9 mouse cellular contexts compared by ENCODE assay signal in genomic region chr12:72821589-72821988, GRCm38 (mm10).
A peak's percentile ranks its signal among the peaks of the same experiment; 100 is the strongest.
DNase-seq lines count a peak whose midpoint lies in the region; ATAC-seq and TF ChIP-seq lines count a peak whose summit lies in the region.
"Had no signal": no experiment of that assay in that cellular context is flagged by ENCODE, and none has a peak within 500 bp of the region (broad histone marks: within the 10 kb centered on the region; RNA-seq: fewer than 3 reads in every experiment).

No protein-coding gene starts in this region.

- no peak overlapping the region for H3ac ChIP-seq in myocyte (ENCODE audit: control insufficient read depth, insufficient read length)

- H3K4me2 ChIP-seq in kidney, embryonic 16.5 days (replicated peaks; ENCODE audit: low read depth, low read length): peak overlapping the region; percentile 88
- H3K4me2 ChIP-seq in embryonic facial prominence, embryonic 12.5 days (replicated peaks): peak overlapping the region; percentile 53
- H3K4me2 ChIP-seq in intestine, embryonic 14.5 days (ENCODE audit: low read length): peak overlapping the region; percentile 67
- H3K4me2 ChIP-seq in myocyte (ENCODE audit: low read depth): peak overlapping the region; percentile 74

- no peak for ATAC-seq in kidney, embryonic 16.5 days (ENCODE audit: low FRiP score, low TSS enrichment)
- no peak for ATAC-seq in embryonic facial prominence, embryonic 12.5 days (ENCODE audit: insufficient number of reproducible peaks, insufficient read depth, low FRiP score, low TSS enrichment)
- no peak for ATAC-seq in intestine, embryonic 14.5 days (replicated peaks; ENCODE audit: low FRiP score, low TSS enrichment, low read depth)
- ATAC-seq in megakaryocyte, adult 5-6 weeks (ENCODE audit: poor library complexity, severe bottlenecking): no peak

- H3K36me3 ChIP-seq in kidney, embryonic 16.5 days (ENCODE audit: insufficient read depth, low read length): no peaks in the 10 kb centered on the region
- H3K36me3 ChIP-seq in embryonic facial prominence, embryonic 12.5 days: no peaks in the 10 kb centered on the region
- no peaks in the 10 kb centered on the region for H3K36me3 ChIP-seq in intestine, embryonic 14.5 days (ENCODE audit: control insufficient read depth, insufficient read depth, low read length)
- H3K36me3 ChIP-seq in myocyte (ENCODE audit: control insufficient read depth, insufficient read depth): no peaks in the 10 kb centered on the region

- WGBS in kidney, embryonic 16.5 days: 35% methylated on average over 6 of the region's 6 CpGs
- WGBS in embryonic facial prominence, embryonic 12.5 days: 27% methylated on average over 6 of the region's 6 CpGs
- 21% methylated on average over 6 of the region's 6 CpGs for WGBS in intestine, embryonic 14.5 days

- H3K4me1 ChIP-seq in kidney, embryonic 16.5 days (ENCODE audit: insufficient read depth, low read length): 0 out of 2 replicates have a peak, but pooled peaks cover 4% of the 10 kb centered on the region
- H3K4me1 ChIP-seq in embryonic facial prominence, embryonic 12.5 days: 0 out of 2 replicates have a peak, but pooled peaks cover 8% of the 10 kb centered on the region
- 0 out of 2 replicates have a peak, but pooled peaks cover 3% of the 10 kb centered on the region for H3K4me1 ChIP-seq in intestine, embryonic 14.5 days (replicated peaks; ENCODE audit: control insufficient read depth, insufficient read depth, low read length)

- peak overlapping the region; percentile 69 for H3K9ac ChIP-seq in kidney, embryonic 16.5 days (replicated peaks; ENCODE audit: low read length)
- peak overlapping the region; percentile 28; the same call in 1 of the 2 replicates for H3K9ac ChIP-seq in embryonic facial prominence, embryonic 12.5 days
- peak overlapping the region; percentile 46 for H3K9ac ChIP-seq in intestine, embryonic 14.5 days (ENCODE audit: low read length)

- DNase-seq in kidney, postnatal 25 days: no peak
- DNase-seq in intestine, embryonic 14.5 days (ENCODE audit: low spot score): no peak
- no peak for DNase-seq in frontal cortex, postnatal 36 days (ENCODE audit: low spot score in 2 of 2)
- DNase-seq in gastrocnemius, postnatal 10 days: no peak
- DNase-seq: kidney, adult 18-20 months had no signal

- TF ChIP-seq POLR2A in myocyte (IDR thresholded peaks at IDR 0.05; ENCODE audit: insufficient read length, low read depth): no peak

- H3K27ac ChIP-seq in kidney, embryonic 16.5 days (ENCODE audit: low read length): 0 out of 2 replicates have a peak overlapping the region, but pooled peaks have one; percentile 7
- peak overlapping the region; percentile 64 for H3K27ac ChIP-seq in embryonic facial prominence, embryonic 12.5 days
- H3K27ac ChIP-seq in intestine, embryonic 14.5 days (ENCODE audit: low read depth): peak overlapping the region; percentile 85

- H3K79me2 ChIP-seq in myocyte (ENCODE audit: control insufficient read depth, insufficient read depth): no peaks in the 10 kb centered on the region

- no peaks in the 10 kb centered on the region for H3K9me3 ChIP-seq in kidney, embryonic 16.5 days (ENCODE audit: low read length)
- H3K9me3 ChIP-seq in embryonic facial prominence, embryonic 12.5 days: no peaks in the 10 kb centered on the region
- no peaks in the 10 kb centered on the region for H3K9me3 ChIP-seq in intestine, embryonic 14.5 days (ENCODE audit: control insufficient read depth, low read length)

- H3K27me3 ChIP-seq in kidney, embryonic 16.5 days (ENCODE audit: insufficient read depth, low read length): no peaks in the 10 kb centered on the region
- peaks cover 4% of the 10 kb centered on the region; the same call in 1 of the 2 replicates for H3K27me3 ChIP-seq in embryonic facial prominence, embryonic 12.5 days
- H3K27me3 ChIP-seq in intestine, embryonic 14.5 days (replicated peaks; ENCODE audit: control insufficient read depth, insufficient read depth, low read length): no peaks in the 10 kb centered on the region
- H3K27me3 ChIP-seq in myocyte (ENCODE audit: control insufficient read depth, insufficient read depth, insufficient read length): no peaks in the 10 kb centered on the region

- H3K4me3 ChIP-seq in kidney, embryonic 16.5 days (ENCODE audit: low read length): peak overlapping the region; percentile 56
- peak overlapping the region; percentile 31 for H3K4me3 ChIP-seq in embryonic facial prominence, embryonic 12.5 days
- peak overlapping the region; percentile 44 for H3K4me3 ChIP-seq in intestine, embryonic 14.5 days (ENCODE audit: low read depth, low read length)
- peak overlapping the region; percentile 22 for H3K4me3 ChIP-seq in myocyte

TF ChIP-seq in myocyte, 11 proteins besides CTCF, POLR2A, EP300 and RAD21:
- TF ChIP-seq MAX (IDR thresholded peaks at IDR 0.05; ENCODE audit: low read depth) (no peak), MYOD1 (IDR thresholded peaks at IDR 0.05; ENCODE audit: control insufficient read depth in 1 of 3, insufficient read length in 2 of 3, low read depth in 2 of 3) (no peak), TCF12 (IDR thresholded peaks at IDR 0.05; ENCODE audit: insufficient read depth, poor library complexity, severe bottlenecking) (no peak)

Comparison
In these comparisons a context has a peak if more than half of its experiments do, and no peak if none do; other contexts are left out.
1. H3K27ac ChIP-seq: peak in every context shown above with its lines; median percentile 85 in intestine, embryonic 14.5 days; 64 in embryonic facial prominence, embryonic 12.5 days; 7 in kidney, embryonic 16.5 days.